Mouse (Mus musculus) ZHBTc4 (cell line): Measurements from ENCODE around the gene Olfr1000.
"Not testable (repeated sequence)": the region's sequence is repeated elsewhere in the genome, so short reads cannot be mapped to it uniquely, and the experiment has no call there.

Experiments used
- DNase-seq: peaks from one replicate; pipeline ENCODE4 v3.0.0-alpha.2; 2011; ENCODE audit warnings: low read depth, low spot score

Gene Olfr1000

GRCm38 (mm10) chr2:85611803-85612202, at the start of gene Olfr1000:
Gene Olfr1000 (minus strand): TSS chr2:85611903.
- DNase-seq = no peak

- DNase-seq = no peak
Observed at GRCm38 (mm10) chr2:85650604-85651003, 38.9 kb upstream of the Olfr1000 start, which contains the start of gene Olfr1002. Gene Olfr1002 (minus strand): TSS chr2:85650704.

GRCm38 (mm10) chr2:85588648-85589047, 23.1 kb downstream of the Olfr1000 start, which contains the start of gene Olfr998:
Gene Olfr998 (plus strand): TSS chr2:85588948.
- DNase-seq = not testable (repeated sequence)

- no peak for DNase-seq
Observed at GRCm38 (mm10) chr2:85578915-85579314, 32.8 kb downstream of the Olfr1000 start, which contains the start of gene Olfr996. Gene Olfr996 (plus strand): TSS chr2:85579215.

GRCm38 (mm10) chr2:85561187-85561586, 50.5 kb downstream of the Olfr1000 start:
- DNase-seq = peak; percentile 62

GRCm38 (mm10) chr2:85560226-85560625, 51.5 kb downstream of the Olfr1000 start:
- no peak for DNase-seq
